Mouse (Mus musculus): ENCODE measurements around the gene Sptb. TPM values are rescaled to one million over a fixed set of nuclear protein-coding genes. Genes with fewer than 3 reads are reported as not detected.

The Sptb gene
- total RNA-seq, 2 experiments from 2014 or later, result 51.1 to 52.3 TPM

- DNase-seq (ENCODE audit: extremely low spot score in 1 of 2, low spot score in 2 of 2), result no peak
- intact Hi-C loops (cut with DNase I), result no loop called here
These were observed 33.3 kb downstream of the Sptb start for GRCm38 (mm10) chr12:76677068-76677467.

- intact Hi-C loops (cut with DNase I), result no loop called here
- DNase-seq (ENCODE audit: extremely low spot score in 1 of 2, low spot score in 2 of 2), result peak in 1 of 2 experiments; percentile 48
These were observed 33.9 kb downstream of the Sptb start for GRCm38 (mm10) chr12:76676477-76676876.

- intact Hi-C loops (cut with DNase I), result no loop called here
- DNase-seq (ENCODE audit: extremely low spot score in 1 of 2, low spot score in 2 of 2), result no peak
These were observed 35.0 kb downstream of the Sptb start for GRCm38 (mm10) chr12:76675364-76675763.

GRCm38 (mm10) chr12:76673794-76674222 lies 36.5 kb downstream of the Sptb start:
- intact Hi-C loops (cut with DNase I), result no loop called here
- DNase-seq (ENCODE audit: extremely low spot score in 1 of 2, low spot score in 2 of 2), result no peak

- DNase-seq (ENCODE audit: extremely low spot score in 1 of 2, low spot score in 2 of 2), result no peak
- intact Hi-C loops (cut with DNase I), result no loop called here
These were observed 38.3 kb downstream of the Sptb start for GRCm38 (mm10) chr12:76672008-76672407.

GRCm38 (mm10) chr12:76670533-76671086 lies 39.7 kb downstream of the Sptb start:
- DNase-seq (ENCODE audit: extremely low spot score in 1 of 2, low spot score in 2 of 2), result peak in 1 of 2 experiments; percentile 35
- intact Hi-C loops (cut with DNase I), result no loop called here

GRCm38 (mm10) chr12:76669956-76670530 lies 40.3 kb downstream of the Sptb start:
- DNase-seq (ENCODE audit: extremely low spot score in 1 of 2, low spot score in 2 of 2), result no peak
- intact Hi-C loops (cut with DNase I), result no loop called here

GRCm38 (mm10) chr12:76668654-76669419 lies 41.5 kb downstream of the Sptb start:
- DNase-seq (ENCODE audit: extremely low spot score in 1 of 2, low spot score in 2 of 2), result no peak
- intact Hi-C loops (cut with DNase I), result no loop called here

- no peak for DNase-seq (ENCODE audit: extremely low spot score in 1 of 2, low spot score in 2 of 2)
- intact Hi-C loops (cut with DNase I), result no loop called here
These were observed 58.5 kb downstream of the Sptb start for GRCm38 (mm10) chr12:76651788-76652345.

- intact Hi-C loops (cut with DNase I), result loop anchor here (5.0 kb wide), 1 partner anchor 67 kb away; no protein-coding TSS in a partner anchor
- peak; percentile 50 to 74 for DNase-seq (ENCODE audit: extremely low spot score in 1 of 2, low spot score in 2 of 2)
These were observed 60.3 kb downstream of the Sptb start for GRCm38 (mm10) chr12:76649708-76650687.

- no peak for DNase-seq (ENCODE audit: extremely low spot score in 1 of 2, low spot score in 2 of 2)
- intact Hi-C loops (cut with DNase I), result loop anchor here (5.0 kb wide), 1 partner anchor 72 kb away; no protein-coding TSS in a partner anchor
These were observed 64.9 kb downstream of the Sptb start for GRCm38 (mm10) chr12:76645222-76646110.

GRCm38 (mm10) chr12:76643679-76644078 lies 66.7 kb downstream of the Sptb start:
- intact Hi-C loops (cut with DNase I), result no loop called here
- no peak for DNase-seq (ENCODE audit: extremely low spot score in 1 of 2, low spot score in 2 of 2)

GRCm38 (mm10) chr12:76642616-76643015 lies 67.7 kb downstream of the Sptb start:
- intact Hi-C loops (cut with DNase I), result no loop called here
- DNase-seq (ENCODE audit: extremely low spot score in 1 of 2, low spot score in 2 of 2), result no peak

- no peak for DNase-seq (ENCODE audit: extremely low spot score in 1 of 2, low spot score in 2 of 2)
- intact Hi-C loops (cut with DNase I), result no loop called here
These were observed 69.7 kb downstream of the Sptb start for GRCm38 (mm10) chr12:76640620-76641019.

GRCm38 (mm10) chr12:76634899-76635693 lies 75.3 kb downstream of the Sptb start:
- peak; percentile 19 to 68 for DNase-seq (ENCODE audit: extremely low spot score in 1 of 2, low spot score in 2 of 2)
- intact Hi-C loops (cut with DNase I), result no loop called here

- intact Hi-C loops (cut with DNase I), result no loop called here
- DNase-seq (ENCODE audit: extremely low spot score in 1 of 2, low spot score in 2 of 2), result no peak
These were observed 87.0 kb downstream of the Sptb start for GRCm38 (mm10) chr12:76623374-76623773.

- DNase-seq (ENCODE audit: extremely low spot score in 1 of 2, low spot score in 2 of 2), result no peak
- intact Hi-C loops (cut with DNase I), result no loop called here
These were observed 90.5 kb downstream of the Sptb start for GRCm38 (mm10) chr12:76619847-76620246.

All from left cerebral cortex, postnatal 10 days (tissue).